Mouse (Mus musculus) neural tube, embryonic 10.5 days (tissue): ENCODE results near the gene Tex22.

Source experiments
- DNase-seq: peaks from one replicate; pipeline ENCODE4 v3.0.0-alpha.2; 2017; ENCODE audit warnings: low spot score; ENCODE audit errors: extremely low spot score

The Tex22 gene

DNA sequence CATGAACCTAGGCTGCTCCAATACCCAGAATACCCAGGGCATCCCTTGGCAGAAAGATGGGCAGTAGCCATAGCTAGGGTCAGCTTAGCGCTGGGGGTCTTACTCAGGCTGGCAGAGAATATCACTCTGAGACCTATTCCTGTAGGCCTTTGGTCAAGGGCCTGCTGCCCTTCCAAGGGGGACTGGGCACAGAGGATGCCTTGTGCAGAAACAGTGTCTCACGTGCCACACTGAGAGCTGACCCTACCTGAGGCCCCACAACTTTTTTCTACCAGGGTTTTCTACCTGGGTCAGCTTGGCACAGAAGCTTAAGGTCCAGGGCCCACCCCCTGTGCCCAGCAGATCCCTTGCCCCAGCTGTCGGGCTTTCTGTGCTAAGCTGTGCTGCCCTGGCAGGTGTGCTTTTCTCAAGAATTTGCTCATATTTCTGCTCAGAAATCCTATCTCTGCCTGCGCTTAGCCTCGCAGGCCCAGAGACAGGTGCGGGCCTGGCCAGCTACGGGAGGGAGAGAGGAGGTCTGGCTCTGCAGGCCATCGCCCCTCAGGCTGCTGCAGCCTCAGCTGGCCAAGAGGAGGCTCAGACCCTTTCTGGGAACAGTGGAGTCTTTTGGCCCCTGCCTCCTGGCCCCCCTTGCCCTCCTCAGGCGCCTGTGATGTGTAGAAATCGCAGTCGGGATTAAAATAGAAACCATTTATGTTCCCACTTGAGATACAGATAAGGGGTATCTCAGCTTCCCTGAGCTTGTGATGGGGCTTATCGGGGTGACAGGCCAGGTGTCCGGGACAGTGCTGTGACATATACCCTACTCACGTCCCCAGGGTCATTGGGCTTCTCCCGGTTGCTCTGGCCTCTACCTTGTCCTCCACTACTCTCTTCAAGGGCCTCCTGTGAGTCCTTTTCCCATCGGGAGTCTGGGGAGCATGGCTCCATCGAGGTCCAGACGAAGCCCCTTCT is 63.2 kb downstream of the Tex22 start:
- DNase-seq = no peak

DNA sequence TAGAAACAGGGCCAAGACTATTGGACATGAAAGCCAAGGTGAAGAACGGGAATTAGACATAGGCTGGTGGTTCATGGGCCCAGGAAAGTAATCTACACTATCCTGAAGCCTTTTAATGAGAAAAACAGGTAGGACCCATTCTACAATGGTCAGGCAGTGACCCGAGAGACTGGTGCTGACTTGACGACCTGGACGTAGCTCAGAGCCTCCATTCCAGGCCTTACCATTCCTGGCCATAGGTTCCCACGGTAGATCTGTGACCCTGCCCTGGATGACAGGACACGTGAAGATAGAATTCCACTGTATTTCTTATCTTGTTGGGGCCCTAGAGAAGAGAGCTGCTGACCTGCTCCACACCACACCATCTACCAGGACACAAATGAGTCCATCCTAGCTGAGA is 64.0 kb downstream of the Tex22 start:
- DNase-seq = no peak
